Mouse (Mus musculus) liver, adult 2 months (tissue): ENCODE data around the gene Lrfn4. TPM values are rescaled to one million over a fixed set of nuclear protein-coding genes. Genes with fewer than 3 reads are reported as not detected.
A peak's percentile ranks its signal among the peaks of the same experiment; 100 is the strongest.

Source experiments
- DNase-seq: peaks from one replicate; pipeline ENCODE4 v3.0.0-alpha.2; 2011; ENCODE audit warnings: low read depth, low spot score; ENCODE audit errors: extremely low read depth
- H3K27ac ChIP-seq: fragments of 200-500 bp; replicated peaks from 2 replicates; pipeline ENCODE4 v1.5.1; 2012; ENCODE audit warnings: low read depth, mild to moderate bottlenecking, control low read depth, inconsistent platforms, low read length; ENCODE audit not compliant: insufficient read depth
- H3K27me3 ChIP-seq: fragments of 200-500 bp; 2 replicates; pipeline ENCODE4 v1.6.1; 2012; ENCODE audit warnings: mild to moderate bottlenecking, moderate library complexity, low read length, inconsistent platforms; ENCODE audit not compliant: control insufficient read depth, insufficient read depth
- H3K36me3 ChIP-seq: fragments of 200-500 bp; 2 replicates; pipeline ENCODE4 v1.6.1; 2012; ENCODE audit warnings: low read length, inconsistent platforms; ENCODE audit not compliant: control insufficient read depth, insufficient read depth
- H3K4me1 ChIP-seq: fragments of 200-500 bp; 2 replicates; pipeline ENCODE4 v1.6.1; 2011; ENCODE audit warnings: low read length; ENCODE audit not compliant: control insufficient read depth, insufficient read depth
- H3K4me3 ChIP-seq: fragments of 200-500 bp; 2 replicates; pipeline ENCODE4 v1.5.1; 2011; ENCODE audit warnings: low read depth, mild to moderate bottlenecking, control low read depth, low read length, moderate library complexity; ENCODE audit not compliant: insufficient read depth
- H3K79me2 ChIP-seq: fragments of 200-500 bp; 2 replicates; pipeline ENCODE4 v1.6.1; 2012; ENCODE audit warnings: inconsistent platforms, mild to moderate bottlenecking, low read length, moderate library complexity; ENCODE audit not compliant: control insufficient read depth, insufficient read depth
- H3K9ac ChIP-seq: fragments of 200-500 bp; 2 replicates; pipeline ENCODE4 v1.6.1; 2012; ENCODE audit warnings: low read depth, mild to moderate bottlenecking, control low read depth, inconsistent platforms, low read length
- CTCF ChIP-seq: fragments of 200-500 bp; IDR thresholded peaks from 2 replicates; pipeline ENCODE4 v1.5.1; 2011; ENCODE audit warnings: low read depth, low read length, control low read depth
- POLR2A ChIP-seq: fragments of 200-500 bp; IDR thresholded peaks from 2 replicates; pipeline ENCODE4 v1.6.1; 2011; ENCODE audit warnings: low read length, control low read depth; ENCODE audit not compliant: insufficient read depth; ENCODE audit errors: extremely low read depth
- WGBS: fragments of 180-500 bp; shearing (Covaris S2); methylation state at CpG from one replicate; pipeline ENCODE4 v1.1.7; 2018; 5-methylcytosine and 5-hydroxymethylcytosine counted together
- polyA plus RNA-seq: library from polyadenylated mRNA; depleted of rRNA; stranded (reverse); fragments of >200 nt; gene quantifications from 2 replicates; pipeline ENCODE4 v1.2.3, GENCODE M21; 2012; rRNA removed
- total RNA-seq: library from RNA; depleted of rRNA; stranded (reverse); fragments of >200 nt; gene quantifications from 2 replicates; pipeline ENCODE4 v1.2.3, GENCODE M21; 2014; rRNA removed

The Lrfn4 gene
- total and polyA plus RNA-seq, 2 experiments = 0.18 to 0.35 TPM

DNA sequence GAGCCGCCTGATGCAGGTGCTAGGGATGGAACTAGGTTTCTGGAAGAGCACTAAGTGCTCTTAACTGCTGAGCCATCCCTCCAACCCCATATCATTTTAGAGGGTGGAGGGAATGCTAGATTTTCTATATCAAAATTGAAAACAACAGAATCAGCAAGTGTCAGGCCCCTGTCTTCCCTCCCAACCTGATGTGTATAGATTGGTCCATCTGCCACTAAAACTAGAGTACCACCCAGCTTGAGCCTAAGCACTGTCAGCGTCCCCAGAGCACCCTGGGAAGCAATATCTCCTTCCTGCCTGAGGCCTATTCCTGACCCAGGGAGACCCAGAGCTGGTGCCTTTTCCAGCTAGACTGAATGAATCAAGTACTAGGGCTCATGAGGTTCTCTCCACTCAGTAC lies 48.6 kb downstream of the Lrfn4 start:
- DNase-seq = no peak
- Histone ChIP-seq H3K27me3 (no peaks in the 10 kb centered on the region), H3K79me2 (peaks cover 12% of the 10 kb centered on the region; the same call in 1 of the 2 replicates), H3K27ac (peak overlapping the region; percentile 74), H3K9ac (no peak overlapping the region), H3K4me1 (peaks cover 41% of the 10 kb centered on the region), H3K4me3 (no peak overlapping the region), H3K36me3 (no peaks in the 10 kb centered on the region)
- WGBS = 94% methylated on average over 2 of the region's 2 CpGs
- TF ChIP-seq POLR2A (no peak), CTCF (no peak)

DNA sequence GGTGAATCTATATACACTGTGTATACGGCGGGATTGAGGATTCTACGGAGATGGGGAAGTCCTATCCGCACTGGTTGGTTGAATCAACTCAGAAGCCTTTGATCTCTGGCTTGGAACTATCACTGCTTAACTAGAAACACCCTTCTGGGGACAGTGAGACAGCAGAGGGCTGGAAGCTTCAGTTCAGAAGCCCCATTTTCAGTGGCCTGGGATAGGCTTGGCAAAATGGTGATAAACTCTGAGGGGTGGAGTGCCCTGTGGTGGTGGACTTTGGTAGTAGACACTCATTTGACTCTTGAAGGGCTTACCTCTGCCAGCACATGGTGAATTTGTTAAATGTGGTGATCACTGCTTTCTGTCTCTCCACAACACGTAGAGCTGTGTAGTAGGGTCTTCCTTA lies 49.8 kb downstream of the Lrfn4 start:
- Histone ChIP-seq H3K27ac (peak overlapping the region; percentile 78), H3K36me3 (no peaks in the 10 kb centered on the region), H3K79me2 (peaks cover 12% of the 10 kb centered on the region; the same call in 1 of the 2 replicates), H3K9ac (no peak overlapping the region), H3K27me3 (no peaks in the 10 kb centered on the region), H3K4me1 (peaks cover 36% of the 10 kb centered on the region), H3K4me3 (no peak overlapping the region)
- peak; percentile 79 for DNase-seq
- no peak for TF ChIP-seq CTCF
- no peak for TF ChIP-seq POLR2A
- 67% methylated on average over 5 of the region's 5 CpGs for WGBS

Other genes starting within 250 kb of the Lrfn4 start
- 29.6 and 32.7 TPM in 2 replicates for gene Kdm2a, start 217.4 kb downstream of the Lrfn4 start, total RNA-seq
- 39.5 and 52.6 TPM in 2 replicates for gene Kdm2a, start 217.4 kb downstream of the Lrfn4 start, polyA plus RNA-seq
- gene Rhod, start 176.2 kb downstream of the Lrfn4 start, total RNA-seq = 23.9 and 33.7 TPM in 2 replicates
- 34.9 and 39.6 TPM in 2 replicates for gene Rhod, start 176.2 kb downstream of the Lrfn4 start, polyA plus RNA-seq
- gene Syt12, start 138.2 kb downstream of the Lrfn4 start, total RNA-seq = 0.27 and 0.28 TPM in 2 replicates
- gene Syt12, start 138.2 kb downstream of the Lrfn4 start, polyA plus RNA-seq = 0.47 and 0.91 TPM in 2 replicates
- gene 2010003K11Rik, start 117.1 kb downstream of the Lrfn4 start, total RNA-seq = 6.3 and 6.6 TPM in 2 replicates
- gene 2010003K11Rik, start 117.1 kb downstream of the Lrfn4 start, polyA plus RNA-seq = 5.4 and 7.5 TPM in 2 replicates
- gene Pcx, start 105.2 kb downstream of the Lrfn4 start, total RNA-seq = 266 and 269 TPM in 2 replicates
- gene Pcx, start 105.2 kb downstream of the Lrfn4 start, polyA plus RNA-seq = 237 and 274 TPM in 2 replicates
- gene Rce1, start 10.0 kb upstream of the Lrfn4 start, total RNA-seq = 14.8 and 15.7 TPM in 2 replicates
- gene Rce1, start 10.0 kb upstream of the Lrfn4 start, polyA plus RNA-seq = 31.0 and 44.9 TPM in 2 replicates
- 0.09 and 0.40 TPM in 2 replicates for gene Gm960, start 83.0 kb upstream of the Lrfn4 start, total RNA-seq
- gene Gm960, start 83.0 kb upstream of the Lrfn4 start, polyA plus RNA-seq = 0.34 and 0.61 TPM in 2 replicates
- 36.7 and 41.3 TPM in 2 replicates for gene Sptbn2, start 95.5 kb upstream of the Lrfn4 start, total RNA-seq
- gene Sptbn2, start 95.5 kb upstream of the Lrfn4 start, polyA plus RNA-seq = 11.7 and 12.9 TPM in 2 replicates
- 19.9 and 20.3 TPM in 2 replicates for gene Rbm4b, start 140.8 kb upstream of the Lrfn4 start, total RNA-seq
- 6.8 and 7.9 TPM in 2 replicates for gene Rbm4b, start 140.8 kb upstream of the Lrfn4 start, polyA plus RNA-seq
- gene Rbm4, start 178.2 kb upstream of the Lrfn4 start, total RNA-seq = 58.4 and 67.7 TPM in 2 replicates
- 25.7 and 32.8 TPM in 2 replicates for gene Rbm4, start 178.2 kb upstream of the Lrfn4 start, polyA plus RNA-seq
- gene Gm21992, start 195.9 kb upstream of the Lrfn4 start, total RNA-seq = 4.8 and 9.9 TPM in 2 replicates
- gene Gm21992, start 195.9 kb upstream of the Lrfn4 start, polyA plus RNA-seq = 22.3 and 23.6 TPM in 2 replicates
- gene Rbm14, start 196.0 kb upstream of the Lrfn4 start, total RNA-seq = 9.0 and 12.6 TPM in 2 replicates
- 18.4 and 26.1 TPM in 2 replicates for gene Rbm14, start 196.0 kb upstream of the Lrfn4 start, polyA plus RNA-seq
- gene Ccs, start 223.7 kb upstream of the Lrfn4 start, total RNA-seq = 146 and 174 TPM in 2 replicates
- 245 and 254 TPM in 2 replicates for gene Ccs, start 223.7 kb upstream of the Lrfn4 start, polyA plus RNA-seq
- not detected in 2 replicates for gene Ccdc87, start 223.7 kb upstream of the Lrfn4 start, total RNA-seq
- not detected in 2 replicates for gene Ccdc87, start 223.7 kb upstream of the Lrfn4 start, polyA plus RNA-seq
- gene Ctsf, start 239.5 kb upstream of the Lrfn4 start, total RNA-seq = 44.1 and 55.0 TPM in 2 replicates
- 69.4 and 88.9 TPM in 2 replicates for gene Ctsf, start 239.5 kb upstream of the Lrfn4 start, polyA plus RNA-seq